Mouse (Mus musculus): ENCODE data around the gene Wdr66.

The Wdr66 gene

DNA sequence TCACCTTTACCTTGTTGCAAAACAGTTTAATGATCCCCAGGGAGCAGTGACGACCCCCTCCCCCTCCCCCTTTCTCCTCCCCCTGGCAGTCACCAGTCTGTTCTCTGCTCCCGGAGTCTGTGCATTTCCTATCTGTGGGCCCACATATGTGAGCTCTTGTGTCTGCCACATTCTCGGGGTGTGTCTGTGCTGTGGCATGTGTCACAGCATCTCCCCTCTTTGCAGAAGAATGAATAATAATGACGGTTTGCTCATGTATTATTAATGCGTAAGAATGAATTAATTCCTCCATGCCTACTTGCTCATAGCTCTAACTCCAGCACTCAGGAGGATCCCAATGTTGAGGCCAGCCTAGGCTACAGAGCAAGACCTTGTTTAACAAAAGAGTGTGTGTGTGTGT lies 21.0 kb downstream of the Wdr66 start:
- no peak for DNase-seq

DNA sequence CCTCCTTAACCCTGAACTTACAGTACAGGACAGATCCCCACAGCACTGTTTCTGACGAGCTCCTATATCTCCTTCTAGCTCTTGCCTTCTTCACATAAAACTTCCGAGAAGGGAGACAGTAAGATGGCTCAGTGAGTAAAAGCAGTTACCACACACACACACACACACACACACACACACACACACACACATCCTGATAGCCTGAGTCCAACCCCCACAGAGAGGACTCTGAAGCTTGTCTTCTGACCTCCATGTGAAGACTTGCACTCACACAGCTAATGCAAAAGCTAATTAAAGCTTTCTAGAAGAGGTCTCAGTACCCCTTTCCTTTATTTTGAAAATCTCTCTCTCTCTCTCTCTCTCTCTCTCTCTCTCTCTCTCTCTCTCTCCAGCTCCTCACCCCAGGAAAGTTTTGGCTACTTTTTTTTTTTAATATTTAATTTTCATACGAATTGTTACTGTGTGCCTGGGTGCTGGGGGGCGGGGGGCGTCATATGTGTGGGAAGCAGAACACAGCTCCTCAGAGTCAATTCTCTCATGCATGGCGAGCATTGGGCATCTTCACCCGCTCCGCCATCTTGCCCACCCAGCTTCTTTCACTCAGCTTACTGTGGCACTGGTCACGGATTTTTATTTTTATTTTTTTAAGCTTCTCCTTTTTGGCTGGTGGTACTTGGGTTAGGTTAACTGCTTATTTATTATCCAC lies 24.9 kb downstream of the Wdr66 start:
- DNase-seq = peak in 1 of 2 experiments; percentile 22

DNA sequence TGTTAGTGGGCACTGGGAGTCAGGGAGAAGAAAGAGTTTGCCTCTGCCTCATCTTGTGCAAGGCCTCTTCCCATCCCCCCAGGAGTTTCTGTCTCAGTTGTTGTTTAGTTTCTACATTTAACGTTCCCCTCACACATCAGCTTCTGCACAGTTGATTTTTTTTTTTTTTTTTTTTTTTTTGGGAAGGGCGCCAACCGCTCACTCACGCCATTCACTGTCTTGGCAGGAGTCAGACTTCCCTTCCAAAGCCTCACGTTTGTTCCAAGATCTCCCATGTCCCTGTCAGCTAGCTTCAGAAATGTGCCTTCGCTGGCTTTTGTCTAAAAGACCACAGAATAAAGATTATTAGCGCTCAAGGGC lies 25.4 kb downstream of the Wdr66 start:
- no peak for DNase-seq

DNA sequence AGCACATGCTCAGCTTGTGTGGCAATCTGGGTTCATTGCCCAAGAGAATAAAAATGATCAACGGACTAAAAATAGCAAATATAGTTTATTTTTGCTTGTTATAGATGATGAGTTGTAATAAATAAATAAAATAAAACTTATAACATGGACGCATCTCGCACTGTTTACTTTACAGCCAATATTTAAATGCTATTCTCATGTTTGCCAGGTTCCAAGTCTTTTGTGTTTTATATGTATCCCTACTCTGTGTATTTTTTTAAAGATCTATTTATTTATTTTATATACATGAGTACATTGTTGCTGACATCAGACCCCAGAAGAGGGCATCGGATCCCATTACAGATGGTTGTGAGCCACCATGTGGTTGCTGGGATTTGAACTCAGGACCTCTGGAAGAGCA lies 25.8 kb downstream of the Wdr66 start:
- DNase-seq = no peak

DNA sequence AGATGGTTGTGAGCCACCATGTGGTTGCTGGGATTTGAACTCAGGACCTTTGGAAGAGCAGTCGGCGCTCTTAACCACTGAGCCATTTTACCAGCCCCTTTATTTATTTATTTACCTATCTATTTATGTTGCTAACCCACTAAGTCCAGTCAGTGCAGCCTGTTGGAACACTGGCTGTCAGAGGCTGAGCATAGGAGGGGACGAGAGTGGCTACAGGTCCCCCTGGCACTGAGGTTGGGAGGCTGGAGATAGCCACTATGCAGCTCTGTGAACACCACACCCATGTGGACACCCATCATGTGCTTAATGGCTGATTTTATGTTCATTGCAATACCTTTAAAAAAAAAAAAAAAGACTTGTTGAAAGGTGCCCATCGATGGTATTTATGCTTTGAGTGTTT lies 27.3 kb downstream of the Wdr66 start:
- DNase-seq = no peak

DNA sequence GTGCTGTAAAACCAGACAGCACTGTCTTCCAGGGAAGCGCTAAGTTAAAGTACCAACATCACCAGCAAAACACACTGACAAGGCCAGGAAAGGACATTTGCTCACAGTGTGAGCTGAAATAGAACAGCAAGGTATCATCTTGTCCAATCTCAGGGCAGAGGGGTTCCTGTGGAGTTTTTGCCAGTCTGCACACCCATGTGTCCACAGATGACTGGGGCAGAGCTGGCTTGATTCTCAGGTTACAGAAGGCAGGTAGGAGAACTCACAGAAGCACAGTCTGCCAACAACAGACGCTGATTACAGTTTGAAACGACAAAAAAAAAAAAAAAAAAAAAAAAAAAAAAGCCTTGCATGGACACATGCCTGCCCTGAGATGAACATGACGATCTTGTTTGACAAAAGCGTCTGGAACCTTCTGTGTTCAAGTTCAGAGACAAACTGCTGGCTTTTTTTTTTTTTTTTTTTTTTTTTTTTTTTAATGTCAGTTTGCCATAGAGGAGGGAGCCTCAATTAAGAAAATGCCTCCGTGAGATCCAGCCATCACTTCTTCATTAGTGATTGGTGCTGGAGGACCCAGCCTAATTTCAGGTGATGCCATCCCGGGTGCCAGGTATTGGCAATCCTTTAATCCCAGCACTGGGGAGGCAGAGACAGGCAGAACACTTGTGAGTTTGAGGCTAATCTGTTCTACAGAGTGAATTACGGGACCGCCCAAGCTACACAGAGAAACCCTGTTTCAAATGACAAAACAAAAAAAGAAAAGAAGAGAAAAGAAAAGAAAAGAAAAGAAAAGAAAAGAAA lies 29.6 kb downstream of the Wdr66 start:
- no peak for DNase-seq

DNA sequence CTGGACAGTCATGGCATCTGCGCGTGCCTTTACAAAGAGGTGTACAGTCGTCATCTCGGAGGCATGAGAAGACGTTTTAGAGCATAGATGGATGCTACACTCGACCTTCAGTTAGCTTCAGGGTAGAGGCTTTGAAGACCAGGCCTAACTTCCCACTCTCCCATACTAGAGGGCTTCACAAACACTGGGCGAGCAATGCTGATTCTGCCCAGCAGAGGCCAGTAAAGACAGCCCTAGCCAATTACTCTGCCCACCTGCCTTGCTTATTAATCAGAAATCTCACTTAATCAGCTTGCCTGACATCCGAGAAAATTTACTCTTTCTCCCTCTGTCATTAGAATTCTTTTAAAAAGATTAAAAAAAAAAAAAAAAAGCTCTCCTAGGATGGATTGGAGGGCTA lies 33.3 kb downstream of the Wdr66 start:
- peak; percentile 39 to 78 for DNase-seq

DNA sequence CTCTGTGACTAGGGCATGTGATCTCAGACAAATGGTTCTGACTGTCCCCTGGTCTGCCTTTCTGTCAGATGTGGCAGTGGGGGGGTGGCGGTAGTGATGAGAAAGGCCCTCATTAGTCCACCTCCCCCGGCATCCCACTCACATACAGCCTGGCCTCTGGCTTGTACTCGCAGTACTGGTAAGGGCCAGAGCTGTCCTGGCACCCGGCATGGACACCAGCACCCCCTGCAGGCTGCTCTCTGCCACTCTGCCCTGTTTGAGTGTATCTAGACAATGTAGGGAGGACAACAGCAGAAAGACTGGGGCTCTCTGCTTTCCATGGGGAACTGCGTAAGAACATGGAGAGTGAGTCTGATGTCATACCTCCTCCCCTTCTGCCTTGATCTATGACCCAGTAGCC lies 36.2 kb downstream of the Wdr66 start:
- DNase-seq = peak in 1 of 2 experiments; percentile 57

DNA sequence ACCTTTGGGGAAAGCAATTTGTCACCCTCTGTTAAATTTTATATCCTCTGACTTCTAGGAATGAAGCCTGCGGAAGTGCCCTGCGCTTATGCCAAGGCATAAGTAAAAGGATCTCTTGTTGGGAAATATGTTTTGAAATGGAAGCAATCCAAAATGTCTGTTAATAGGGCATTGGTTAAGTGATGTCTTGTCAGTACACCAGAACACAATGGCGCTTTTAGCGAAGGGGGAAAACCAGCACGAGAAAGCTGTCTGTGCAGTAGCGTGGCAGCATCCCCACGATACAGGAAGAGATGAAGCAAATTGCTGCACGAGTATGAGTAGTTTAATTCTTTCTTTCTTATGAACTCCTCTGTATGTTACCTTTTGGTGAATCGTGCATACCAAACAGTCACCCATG lies 42.8 kb downstream of the Wdr66 start:
- no peak for DNase-seq

DNA sequence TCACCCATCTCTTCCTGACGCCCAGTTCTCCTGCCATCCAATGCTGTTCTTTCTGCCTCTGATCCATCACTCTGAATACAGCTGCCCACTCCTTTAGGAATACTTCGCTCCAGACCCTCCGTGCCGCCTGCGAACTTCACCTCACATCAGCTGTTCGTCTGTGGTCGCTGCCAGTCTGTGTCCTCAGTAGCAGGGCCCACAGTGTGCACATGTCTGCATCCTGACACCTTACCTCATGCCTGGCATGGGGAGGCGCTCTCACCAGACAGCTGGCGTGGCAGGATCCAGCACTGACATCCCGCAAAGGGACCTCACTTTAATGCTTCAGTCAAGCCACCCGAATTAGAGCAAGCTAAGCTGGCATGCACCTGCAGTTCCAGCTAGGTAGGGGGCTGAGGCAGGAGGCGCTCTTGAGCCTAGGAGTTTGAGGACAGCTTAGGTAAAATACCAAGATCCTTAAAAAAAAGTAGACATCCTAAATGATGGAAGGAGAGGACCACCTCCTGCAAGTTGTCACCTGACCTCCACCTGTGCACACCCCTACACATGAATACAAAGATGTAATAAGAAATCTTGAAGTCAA lies 44.4 kb downstream of the Wdr66 start:
- DNase-seq = peak in 1 of 2 experiments; percentile 63

DNA sequence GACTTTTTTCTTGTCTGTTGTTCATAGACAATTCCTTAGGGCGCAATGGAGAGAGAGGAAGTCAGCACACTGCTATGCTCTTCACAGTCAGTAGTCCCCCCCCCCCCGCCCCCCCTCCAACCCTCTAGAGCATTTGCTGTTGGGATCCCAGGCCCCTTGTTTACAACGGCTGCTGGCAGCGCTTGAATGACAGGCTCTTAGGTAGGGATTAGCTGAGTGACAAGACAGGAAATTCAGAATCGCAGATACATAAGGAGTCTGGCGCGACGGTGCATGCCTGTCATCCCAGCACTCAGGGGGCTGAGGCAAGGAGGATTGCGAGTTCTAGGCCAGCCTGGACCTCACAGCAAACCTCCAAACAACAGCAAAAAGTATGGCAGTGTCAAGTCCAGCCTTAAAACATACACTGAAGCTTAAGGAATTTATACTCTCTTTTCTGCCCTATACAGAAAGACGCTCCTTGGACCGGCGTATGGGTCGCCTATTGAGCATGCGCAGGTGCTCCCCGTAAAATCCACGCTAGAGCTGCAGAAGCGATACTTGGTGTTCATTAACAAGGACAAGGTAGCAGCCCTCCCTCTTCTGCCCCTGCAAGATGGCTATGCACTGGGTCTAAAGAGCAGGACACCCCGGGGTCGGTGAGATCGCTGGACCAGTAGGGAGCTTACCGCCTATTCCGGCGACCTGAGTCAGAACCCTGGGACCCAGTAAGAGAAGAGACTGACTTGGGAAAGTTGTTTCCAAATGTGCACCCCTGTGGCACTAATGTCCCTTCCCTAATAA lies 45.3 kb downstream of the Wdr66 start:
- peak; percentile 53 to 67 for DNase-seq

DNA sequence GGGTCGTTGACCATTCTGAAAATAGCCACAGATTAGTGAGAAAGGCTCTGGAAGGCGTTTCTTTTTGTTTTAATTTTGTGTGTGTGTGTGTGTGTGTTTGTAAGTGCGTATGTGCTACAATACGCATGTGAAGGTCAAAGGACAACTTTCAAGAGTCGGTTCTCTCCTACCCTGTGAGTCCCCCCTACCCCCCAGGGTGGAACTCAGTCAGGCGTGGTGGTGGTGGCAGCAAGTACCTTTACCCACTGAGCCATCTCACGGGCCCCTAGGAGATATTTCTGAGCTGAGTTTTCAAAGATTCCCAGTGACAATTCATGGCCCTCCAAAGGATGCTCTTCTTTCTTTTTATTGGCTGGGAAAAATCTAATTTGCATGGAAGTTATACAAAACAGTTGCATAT lies 45.9 kb downstream of the Wdr66 start:
- peak in 1 of 2 experiments; percentile 57 for DNase-seq

DNA sequence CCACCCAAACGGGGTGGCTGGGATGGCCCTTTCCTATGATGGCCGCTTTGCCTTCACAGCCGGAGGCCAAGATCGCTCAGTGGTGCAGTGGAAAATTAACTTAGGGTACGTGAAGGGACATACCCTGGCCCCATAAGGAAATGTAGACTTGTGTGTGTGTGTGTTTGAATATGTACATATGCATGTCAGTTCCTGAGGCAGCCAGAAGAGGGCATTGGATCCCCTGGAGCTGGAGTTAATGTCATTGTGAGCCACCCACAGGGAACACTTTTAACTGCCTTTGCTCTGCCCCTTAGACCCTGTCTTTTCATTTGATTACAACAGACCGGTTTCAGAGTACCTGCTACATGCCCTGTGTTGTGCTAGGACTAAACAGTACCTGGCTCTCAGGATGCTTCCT lies 46.6 kb downstream of the Wdr66 start:
- DNase-seq = peak; percentile 34 to 63

DNA sequence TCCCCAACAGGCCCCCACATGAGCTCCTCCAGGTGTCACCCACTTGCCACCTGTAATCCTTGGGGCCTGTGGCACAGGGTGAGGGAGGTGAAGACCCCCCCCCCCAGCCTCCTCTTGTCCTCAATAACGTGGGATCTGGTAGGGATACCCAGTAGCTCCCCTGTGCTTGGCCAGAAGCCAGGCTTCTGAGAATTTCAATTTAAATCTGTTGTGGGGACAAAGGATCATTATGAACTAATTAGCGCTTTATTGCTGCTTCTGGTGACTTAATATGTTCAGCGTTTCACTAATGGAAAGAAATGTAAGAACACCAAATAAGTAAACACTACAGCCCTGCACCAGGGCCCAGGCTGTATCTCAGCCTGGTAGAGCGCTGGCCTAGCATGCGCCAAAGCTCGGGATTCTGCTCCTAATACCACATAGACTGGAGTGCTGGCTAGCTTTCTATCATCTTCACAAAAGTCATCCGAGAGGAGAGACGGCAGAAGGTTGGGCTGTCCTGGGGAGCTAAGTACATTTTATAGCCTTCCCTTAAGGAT lies 48.7 kb downstream of the Wdr66 start:
- no peak for DNase-seq

DNA sequence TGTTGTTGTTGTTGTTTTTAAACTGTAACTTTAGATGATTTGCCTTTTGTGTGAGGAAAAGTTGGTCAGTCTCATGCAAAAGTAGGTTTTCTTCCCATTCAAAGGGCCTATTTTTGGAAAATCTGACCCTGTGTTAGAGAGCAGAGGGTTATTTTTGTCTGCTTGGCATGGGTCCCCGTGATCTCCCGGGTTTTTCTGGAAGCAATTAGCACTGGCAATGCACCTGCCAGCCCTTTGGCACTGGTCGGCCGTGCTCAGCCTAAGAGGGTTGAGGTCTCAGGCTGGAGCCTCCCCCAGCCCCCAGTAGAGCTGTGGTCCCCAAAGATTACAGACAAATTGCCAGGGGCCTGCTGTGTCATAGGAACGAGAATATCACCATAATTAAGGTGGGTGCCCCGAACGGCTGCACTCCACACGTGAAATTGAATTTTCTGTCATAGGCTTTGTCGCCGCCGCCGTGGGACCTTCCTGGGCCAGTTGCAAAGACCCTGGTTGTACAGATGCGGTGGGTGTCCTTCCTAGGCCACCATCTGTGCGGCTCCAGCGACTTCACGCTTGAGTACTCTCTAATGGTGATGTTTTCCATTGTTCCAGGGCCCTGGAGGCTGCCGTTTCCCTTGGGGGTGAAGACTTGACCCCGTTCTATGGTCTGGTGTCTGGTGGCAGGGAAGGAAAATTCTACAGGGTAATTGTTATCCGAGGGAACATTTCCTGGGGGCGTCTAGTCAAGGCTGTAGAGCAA lies 50.0 kb downstream of the Wdr66 start:
- DNase-seq = no peak

DNA sequence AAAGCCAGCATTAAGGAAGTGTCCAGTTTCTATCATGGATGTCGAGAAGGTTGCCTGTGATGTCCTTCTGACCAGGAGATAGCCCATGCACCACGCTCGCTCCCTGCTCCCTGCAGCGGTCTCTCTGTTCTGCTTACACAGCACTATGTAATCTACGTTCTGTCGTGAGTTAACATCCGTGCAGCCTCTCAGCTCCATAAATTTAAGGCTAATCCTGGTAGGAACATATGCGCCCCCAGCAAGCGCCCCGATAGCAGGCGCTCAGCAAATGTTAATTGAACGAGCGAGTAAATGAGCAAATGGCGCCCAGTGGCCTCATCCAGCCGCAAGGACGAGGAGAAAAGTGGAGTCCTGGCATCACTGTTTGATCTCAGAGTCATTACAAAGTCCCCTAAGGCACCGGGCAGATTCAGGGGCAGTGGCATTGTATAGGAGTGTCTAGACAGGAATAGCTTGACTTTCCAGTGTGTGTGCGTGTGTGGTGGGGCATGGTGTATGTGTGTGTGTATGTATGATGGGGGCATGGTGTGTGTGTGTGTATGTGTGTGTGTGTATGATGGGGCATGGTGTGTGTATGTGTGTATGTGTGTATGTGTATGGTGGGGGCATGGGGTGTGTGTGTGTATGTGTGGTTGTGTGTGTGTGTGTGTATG lies 55.9 kb downstream of the Wdr66 start:
- DNase-seq = no peak

DNA sequence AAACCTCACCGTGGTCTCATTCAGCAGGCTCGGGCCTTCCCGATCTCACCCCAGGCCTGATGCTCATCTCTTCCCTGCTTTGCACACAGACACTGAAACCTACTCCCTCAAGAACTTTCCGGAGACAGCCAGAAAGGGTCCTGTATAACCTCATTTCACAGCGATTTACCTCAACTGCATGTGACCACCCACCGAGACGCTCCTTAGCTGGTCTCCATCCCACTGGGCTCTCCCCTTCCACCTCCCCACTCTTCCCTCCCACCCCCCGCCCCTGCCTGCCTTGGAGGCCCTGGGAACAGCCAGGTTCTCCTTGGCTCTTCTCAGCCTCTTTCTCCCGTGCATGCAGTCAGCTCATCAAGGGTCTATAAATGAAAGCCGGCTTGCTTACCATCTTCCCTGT lies 57.9 kb downstream of the Wdr66 start:
- DNase-seq = no peak

DNA sequence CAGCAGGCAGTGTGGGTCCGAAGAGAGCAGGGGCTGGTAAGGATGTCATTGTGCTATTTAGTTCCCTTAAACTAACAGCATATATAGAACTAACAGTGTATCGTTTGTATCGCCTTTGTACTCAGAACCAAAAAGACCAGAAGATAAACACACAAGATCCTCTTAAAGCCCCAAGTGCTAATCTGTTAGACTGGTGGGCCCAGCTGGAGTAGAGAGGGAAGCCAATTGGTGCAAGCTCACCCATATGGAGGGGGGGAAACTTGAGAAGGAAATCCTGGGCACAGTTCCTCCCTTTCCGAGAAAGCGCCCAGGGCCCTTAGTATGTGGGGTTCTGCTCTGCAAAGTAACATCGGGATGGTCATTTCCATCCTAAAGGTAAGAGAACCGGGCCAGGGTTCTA lies 58.3 kb downstream of the Wdr66 start:
- no peak for DNase-seq

DNA sequence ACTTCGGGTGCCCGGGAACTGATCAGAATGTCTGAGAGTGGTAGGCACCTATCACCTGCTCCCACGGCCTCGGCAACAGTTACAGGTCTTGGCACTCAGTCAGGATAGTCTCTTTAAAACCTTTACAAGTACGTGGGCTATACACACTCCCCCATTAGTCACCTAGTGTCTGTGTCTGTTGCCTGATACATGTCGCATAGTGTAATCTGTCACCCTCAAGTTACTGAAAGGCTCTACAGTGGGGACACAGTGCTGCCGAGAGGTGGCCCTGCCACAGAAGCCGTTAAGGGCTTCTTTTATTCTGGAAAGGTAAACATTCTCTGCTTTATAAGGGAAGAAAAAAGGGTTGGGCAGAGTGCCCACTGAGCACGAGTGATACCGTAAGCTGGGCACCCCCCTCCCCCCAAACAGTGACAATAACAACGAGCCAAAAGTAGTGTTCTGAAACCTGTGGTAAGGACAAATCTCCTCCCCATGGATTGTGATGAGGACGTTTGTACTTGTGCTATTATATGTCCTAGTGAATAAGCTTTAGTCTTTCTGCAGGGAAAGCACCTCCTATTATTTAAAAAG lies 61.2 kb downstream of the Wdr66 start:
- DNase-seq = no peak

DNA sequence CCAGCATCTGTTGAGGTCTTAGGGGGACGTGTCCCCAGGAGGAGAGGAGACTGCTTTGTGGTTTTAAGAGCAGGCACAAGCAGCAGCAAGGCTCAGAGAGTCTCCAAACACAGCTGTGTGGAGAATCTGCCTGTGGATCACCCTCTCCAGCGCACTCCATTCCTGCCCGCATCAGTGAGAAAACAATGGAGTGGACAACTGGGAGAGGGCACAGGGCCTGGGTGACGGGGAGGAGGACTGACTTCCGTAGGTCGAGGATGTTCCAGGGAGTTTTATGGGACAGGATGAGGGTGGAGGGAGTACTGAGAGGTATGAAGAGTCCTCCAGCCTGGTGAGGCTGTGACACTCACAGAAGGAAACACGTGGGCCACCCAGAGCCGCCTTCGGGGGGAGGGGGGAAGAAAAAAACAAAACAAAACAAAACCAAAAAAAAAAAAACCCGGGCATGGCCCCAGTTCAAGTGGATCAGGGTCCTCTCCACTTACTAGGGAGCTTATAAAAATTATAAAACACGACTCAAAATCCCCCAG lies 62.0 kb downstream of the Wdr66 start:
- no peak for DNase-seq

DNA sequence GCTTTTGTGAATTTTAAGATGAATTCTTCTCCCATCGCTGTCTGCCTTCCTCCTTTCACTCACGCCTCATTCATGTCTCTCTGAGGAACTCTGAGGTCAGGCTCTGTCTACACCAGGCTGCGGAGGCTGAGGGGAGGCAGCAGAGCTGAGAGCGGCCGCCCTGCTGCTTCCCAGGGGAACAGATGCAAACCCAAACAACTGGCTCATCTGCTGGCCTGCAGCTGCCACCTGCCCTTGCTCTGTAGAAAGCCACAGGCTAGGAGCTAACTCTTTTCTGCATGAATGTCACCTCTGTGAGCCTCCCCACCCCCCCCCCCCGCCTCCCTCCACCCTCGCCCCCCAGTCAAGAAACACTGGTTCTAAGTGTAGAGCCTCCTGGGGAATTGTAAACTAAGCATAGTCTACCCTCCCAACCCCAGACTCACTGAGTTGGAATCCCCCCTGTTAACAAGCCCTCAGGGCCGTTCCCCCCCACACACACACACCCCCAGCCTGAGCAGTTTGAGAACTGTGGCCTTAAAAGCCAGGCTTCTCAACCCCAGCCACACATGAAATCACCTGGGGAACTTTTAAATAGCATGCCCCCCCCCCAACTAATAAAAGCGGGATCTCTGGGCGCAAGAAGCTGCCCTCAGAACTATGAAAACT lies 63.4 kb downstream of the Wdr66 start:
- no peak for DNase-seq

Data from kidney, postnatal 36 days (tissue).